Comparison of ENCODE assay signal across 8 mouse cellular contexts in the genomic region with DNA sequence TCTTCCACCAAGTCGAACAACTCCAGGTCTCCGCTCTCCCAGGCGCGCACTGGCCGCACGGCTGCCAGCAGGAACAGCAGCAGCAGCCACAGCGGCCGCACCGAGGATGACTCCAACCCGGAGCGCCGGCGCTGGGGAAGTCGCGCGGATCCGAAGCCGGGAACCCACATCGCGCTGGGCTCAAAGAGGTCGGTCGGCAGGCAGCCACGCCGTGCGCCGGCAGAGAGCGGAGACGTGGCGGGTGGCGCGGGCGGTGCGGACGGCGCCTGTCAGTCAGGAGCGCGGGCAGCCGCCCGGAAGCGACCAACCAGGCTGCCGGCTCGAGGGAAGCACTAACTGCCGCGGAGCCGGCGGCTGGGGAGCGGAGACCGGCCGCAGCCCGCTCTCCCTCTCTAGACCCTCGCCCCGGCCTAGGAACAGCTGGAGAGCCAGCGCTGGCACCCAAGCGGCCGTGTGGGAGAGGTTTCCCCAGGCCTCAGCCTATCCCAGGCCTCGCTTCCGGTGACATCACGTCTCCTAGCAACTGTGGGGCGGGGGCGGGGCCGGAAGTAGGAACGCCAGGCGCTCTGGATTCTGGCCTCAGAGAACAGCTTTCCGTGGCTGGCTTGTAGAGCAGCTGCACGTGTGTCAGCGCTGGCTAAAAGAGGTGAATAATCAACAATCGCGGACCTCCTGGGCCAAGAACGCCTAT. TPM values are rescaled to one million over a fixed set of nuclear protein-coding genes. Genes with fewer than 3 reads are reported as not detected.
A peak's percentile ranks its signal among the peaks of the same experiment; 100 is the strongest.
DNase-seq lines count a peak whose midpoint lies in the region; ATAC-seq lines count a peak whose summit lies in the region.

A gene (minus strand): TSS at position 500 of the 691 bp plus-strand sequence.

- no peaks in the 10 kb centered on the region for H3K4me1 ChIP-seq in intestine, embryonic 14.5 days (replicated peaks; ENCODE audit: control insufficient read depth, insufficient read depth, low read length)

- H3K27ac ChIP-seq in intestine, embryonic 14.5 days (ENCODE audit: low read depth): peak within 1 kb of the TSS; percentile 94

- no peaks in the 10 kb centered on the region for H3K9me3 ChIP-seq in intestine, embryonic 14.5 days (ENCODE audit: control insufficient read depth, low read length)

- H3K27me3 ChIP-seq in intestine, embryonic 14.5 days (replicated peaks; ENCODE audit: control insufficient read depth, insufficient read depth, low read length): no peaks in the 10 kb centered on the region

- DNase-seq in adrenal gland, adult 18-20 months (ENCODE audit: low spot score in 2 of 2): peak; percentile 79 to 80
- DNase-seq in embryo, embryonic 11 days: peak; percentile 97
- DNase-seq in gastrocnemius, postnatal 25 days: peak; percentile 94
- peak; percentile 95 for DNase-seq in intestine, embryonic 14.5 days (ENCODE audit: low spot score)
- peak; percentile 89 to 91 for DNase-seq in left cerebral cortex, postnatal 14 days (ENCODE audit: low spot score in 2 of 2)
- DNase-seq in mesoderm, embryonic 11.5 days (ENCODE audit: low read depth, low spot score): peak; percentile 97
- peak; percentile 85 to 87 for DNase-seq in right cerebral cortex, postnatal 36 days (ENCODE audit: low spot score in 2 of 2)
- DNase-seq in yolk sac, embryonic 10.5 days (ENCODE audit: low spot score): peak; percentile 95

- intact Hi-C loops in left cerebral cortex, postnatal 14 days (cut with DNase I): loop anchor here (2.0 to 10.0 kb wide), 2 partner anchors 280 to 602 kb away; a partner anchor contains a TSS

- WGBS in intestine, embryonic 14.5 days: under 1% methylated on average over 47 of the region's 69 CpGs

- H3K36me3 ChIP-seq in intestine, embryonic 14.5 days (ENCODE audit: control insufficient read depth, insufficient read depth, low read length): no peaks in the 10 kb centered on the region

- peak; percentile 100 for ATAC-seq in intestine, embryonic 14.5 days (replicated peaks; ENCODE audit: low FRiP score, low TSS enrichment, low read depth)

- peak within 1 kb of the TSS; percentile 72 for H3K4me3 ChIP-seq in intestine, embryonic 14.5 days (ENCODE audit: low read depth, low read length)

- peak within 1 kb of the TSS; percentile 54 for H3K9ac ChIP-seq in intestine, embryonic 14.5 days (ENCODE audit: low read length)

- H3K4me2 ChIP-seq in intestine, embryonic 14.5 days (ENCODE audit: low read length): peak within 1 kb of the TSS; percentile 87

RNA-seq across cellular contexts. Expression of the gene that starts here (rescaled TPM):
- 10 to 100 TPM; 30.4 to 39.1 TPM for total RNA-seq in adrenal gland, adult 18-20 months (2021)
- 10 to 100 TPM in 1 of 2 experiments, 1 to 10 TPM in 1; 8.5 to 12.5 TPM for total RNA-seq in gastrocnemius, postnatal 25 days (2021)
- polyA plus RNA-seq in intestine, embryonic 14.5 days (2014; fragmentation: Nextera tagmentation; extraction: Ambion mirVana): 32.3 and 32.6 TPM in 2 replicates
- total RNA-seq in left cerebral cortex, postnatal 14 days (2021): 10 to 100 TPM; 16.5 to 16.6 TPM

Comparison
In these comparisons a context has a peak if more than half of its experiments do, and no peak if none do; other contexts are left out.
1. Peak in every context shown above with its lines: DNase-seq, ATAC-seq, H3K4me3 ChIP-seq and H3K27ac ChIP-seq.